9 mouse cellular contexts compared by ENCODE assay signal in the genomic region with DNA sequence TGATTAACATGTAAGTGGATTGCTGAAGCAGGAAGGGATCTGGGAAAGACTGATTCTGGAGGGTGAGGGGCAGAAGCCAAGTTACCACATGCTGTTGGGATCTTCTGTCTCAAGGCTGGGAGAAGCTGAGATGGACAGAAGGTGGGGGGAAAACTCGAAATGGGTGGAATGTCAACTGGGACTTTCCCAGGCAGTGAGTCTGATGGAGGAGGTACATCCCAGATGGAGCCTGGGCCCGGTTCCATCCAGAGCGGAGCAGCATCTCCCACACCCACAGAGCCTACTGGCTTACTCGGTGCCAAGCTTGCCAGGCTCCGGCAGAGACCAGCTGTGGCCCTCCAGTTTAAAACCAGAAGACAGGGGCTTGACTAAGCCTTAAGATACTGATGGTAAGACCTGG. TPM values are rescaled to one million over a fixed set of nuclear protein-coding genes. Genes with fewer than 3 reads are reported as not detected.
DNase-seq lines count a peak whose midpoint lies in the region; ATAC-seq and TF ChIP-seq lines count a peak whose summit lies in the region.
"Had no signal": no experiment of that assay in that cellular context is flagged by ENCODE, and none has a peak within 500 bp of the region (broad histone marks: within the 10 kb centered on the region; RNA-seq: fewer than 3 reads in every experiment).

No protein-coding gene starts in this region.

- H3K4me1 ChIP-seq in forebrain, embryonic 14.5 days (ENCODE audit: control insufficient read depth, insufficient read depth, low read length), result no peaks in the 10 kb centered on the region; the same call in 1 of the 2 replicates
- H3K4me1 ChIP-seq in forebrain, embryonic 12.5 days, result peaks cover 16% of the 10 kb centered on the region
- H3K4me1 ChIP-seq in heart, postnatal 0 days (ENCODE audit: control insufficient read depth, insufficient read depth), result peaks cover 14% of the 10 kb centered on the region
- H3K4me1 ChIP-seq in intestine, embryonic 15.5 days (replicated peaks), result 0 out of 2 replicates have a peak, but pooled peaks cover 3% of the 10 kb centered on the region

- TF ChIP-seq CTCF in heart, postnatal 0 days (IDR thresholded peaks at IDR 0.05; ENCODE audit: low read depth), result no peak

- no peaks in the 10 kb centered on the region for H3K27me3 ChIP-seq in forebrain, embryonic 14.5 days (replicated peaks; ENCODE audit: control insufficient read depth, insufficient read depth, low read length)
- H3K27me3 ChIP-seq in forebrain, embryonic 12.5 days, result no peaks in the 10 kb centered on the region
- no peaks in the 10 kb centered on the region for H3K27me3 ChIP-seq in heart, postnatal 0 days (ENCODE audit: control insufficient read depth, insufficient read depth, low read length)
- H3K27me3 ChIP-seq in intestine, embryonic 15.5 days (replicated peaks), result no peaks in the 10 kb centered on the region

- peak; percentile 81; the same call in 1 of the 2 replicates for ATAC-seq in forebrain, embryonic 14.5 days
- ATAC-seq in forebrain, embryonic 12.5 days (ENCODE audit: low FRiP score), result no peak
- ATAC-seq in heart, postnatal 0 days (ENCODE audit: insufficient read depth, low read depth), result 0 out of 2 replicates have a peak, but pooled peaks have one; percentile 30
- ATAC-seq in intestine, embryonic 15.5 days, result no peak

- H3K9ac ChIP-seq in forebrain, embryonic 14.5 days (ENCODE audit: low read length), result no peak overlapping the region
- no peak overlapping the region for H3K9ac ChIP-seq in forebrain, embryonic 12.5 days
- no peak overlapping the region for H3K9ac ChIP-seq in heart, postnatal 0 days (replicated peaks; ENCODE audit: low read depth, low read length)
- H3K9ac ChIP-seq in intestine, embryonic 15.5 days, result no peak overlapping the region

- WGBS in forebrain, embryonic 14.5 days, result 81% methylated on average over 5 of the region's 5 CpGs
- 89% methylated on average over 5 of the region's 5 CpGs for WGBS in forebrain, embryonic 12.5 days
- 68% methylated on average over 5 of the region's 5 CpGs for WGBS in heart, postnatal 0 days
- WGBS in intestine, embryonic 15.5 days, result 85% methylated on average over 5 of the region's 5 CpGs

- peak overlapping the region; percentile 44; the same call in 1 of the 2 replicates for H3K27ac ChIP-seq in forebrain, embryonic 14.5 days (ENCODE audit: low read depth, low read length)
- H3K27ac ChIP-seq in forebrain, embryonic 12.5 days, result no peak overlapping the region
- H3K27ac ChIP-seq in heart, postnatal 0 days (ENCODE audit: low read depth), result no peak overlapping the region
- no peak overlapping the region for H3K27ac ChIP-seq in intestine, embryonic 15.5 days

- TF ChIP-seq EP300 in heart, postnatal 0 days (IDR thresholded peaks at IDR 0.05; ENCODE audit: low read depth), result no peak

- intact Hi-C loops in left cerebral cortex, postnatal 25 days (cut with DNase I), result loop anchor here (1.0 kb wide), 1 partner anchor 85 kb away; no protein-coding TSS in a partner anchor

- no peaks in the 10 kb centered on the region for H3K9me3 ChIP-seq in forebrain, embryonic 14.5 days (replicated peaks; ENCODE audit: control insufficient read depth, low read length)
- no peaks in the 10 kb centered on the region for H3K9me3 ChIP-seq in forebrain, embryonic 12.5 days
- no peaks in the 10 kb centered on the region for H3K9me3 ChIP-seq in heart, postnatal 0 days (replicated peaks; ENCODE audit: control insufficient read depth, low read length)
- H3K9me3 ChIP-seq in intestine, embryonic 15.5 days, result no peaks in the 10 kb centered on the region

- H3K36me3 ChIP-seq in forebrain, embryonic 14.5 days (ENCODE audit: control insufficient read depth, insufficient read depth, low read length), result no peaks in the 10 kb centered on the region
- 0 out of 2 replicates have a peak, but pooled peaks cover 3% of the 10 kb centered on the region for H3K36me3 ChIP-seq in forebrain, embryonic 12.5 days (replicated peaks)
- peaks cover 18% of the 10 kb centered on the region for H3K36me3 ChIP-seq in heart, postnatal 0 days (replicated peaks; ENCODE audit: control insufficient read depth, insufficient read depth, low read length)
- H3K36me3 ChIP-seq in intestine, embryonic 15.5 days, result no peaks in the 10 kb centered on the region

- no peak overlapping the region for H3K4me2 ChIP-seq in forebrain, embryonic 14.5 days (ENCODE audit: low read length)
- no peak overlapping the region for H3K4me2 ChIP-seq in forebrain, embryonic 12.5 days
- H3K4me2 ChIP-seq in heart, postnatal 0 days (ENCODE audit: low read depth, low read length), result no peak overlapping the region
- H3K4me2 ChIP-seq in intestine, embryonic 15.5 days (replicated peaks), result no peak overlapping the region

- no peak overlapping the region for H3K4me3 ChIP-seq in forebrain, embryonic 14.5 days (ENCODE audit: low read depth, low read length)
- no peak overlapping the region for H3K4me3 ChIP-seq in forebrain, embryonic 12.5 days (replicated peaks)
- H3K4me3 ChIP-seq in heart, postnatal 0 days (ENCODE audit: low read depth, low read length), result no peak overlapping the region
- H3K4me3 ChIP-seq in intestine, embryonic 15.5 days (replicated peaks), result no peak overlapping the region

- peak; percentile 74 for DNase-seq in forebrain, embryonic 14.5 days (ENCODE audit: low spot score)
- peak; percentile 83 for DNase-seq in cerebellum, adult 9-10 months
- no peak for DNase-seq in heart, postnatal 0 days (ENCODE audit: low spot score)
- DNase-seq in left cerebral cortex, postnatal 25 days (ENCODE audit: low spot score in 2 of 2), result peak; percentile 72 to 92
- DNase-seq in urinary bladder, postnatal 10 days (ENCODE audit: low spot score), result no peak
- DNase-seq in thymus, postnatal 36 days, result no peak

RNA-seq across cellular contexts. Expression of a gene that starts 33.4 kb away (rescaled TPM):
- not detected in 2 replicates for polyA plus RNA-seq in forebrain, embryonic 14.5 days (2014; fragmentation: Nextera tagmentation; extraction: Ambion mirVana)
- polyA plus RNA-seq in forebrain, embryonic 12.5 days (2016; fragmentation: Nextera tagmentation; extraction: Ambion mirVana), result not detected in 2 replicates
- not detected in 2 replicates for total RNA-seq in heart, postnatal 0 days (2014; rRNA removed; ENCODE audit: low replicate concordance)
- 0.04 TPM in 1 of 2 replicates, not detected in the other for polyA plus RNA-seq in heart, postnatal 0 days (2015; fragmentation: Nextera tagmentation; extraction: Ambion mirVana)
- total RNA-seq in left cerebral cortex, postnatal 25 days (2021), result not detected
- polyA plus RNA-seq in intestine, embryonic 15.5 days (2015; fragmentation: Nextera tagmentation; extraction: Ambion mirVana), result 0.06 TPM in 1 of 2 replicates, not detected in the other
- polyA plus RNA-seq: C2C12 had no signal

RNA-seq across cellular contexts. Expression of a gene that starts 52.3 kb away (rescaled TPM):
- 10.0 and 15.6 TPM in 2 replicates for polyA plus RNA-seq in forebrain, embryonic 14.5 days (2014; fragmentation: Nextera tagmentation; extraction: Ambion mirVana)
- 20.7 and 22.9 TPM in 2 replicates for polyA plus RNA-seq in forebrain, embryonic 12.5 days (2016; fragmentation: Nextera tagmentation; extraction: Ambion mirVana)
- 27.7 and 66.8 TPM in 2 replicates for total RNA-seq in heart, postnatal 0 days (2014; rRNA removed; ENCODE audit: low replicate concordance)
- polyA plus RNA-seq in heart, postnatal 0 days (2015; fragmentation: Nextera tagmentation; extraction: Ambion mirVana), result 13.8 and 17.9 TPM in 2 replicates
- 10 to 100 TPM in 1 of 2 experiments, 1 to 10 TPM in 1; 9.0 to 10.2 TPM for total RNA-seq in left cerebral cortex, postnatal 25 days (2021)
- 14.5 and 16.3 TPM in 2 replicates for polyA plus RNA-seq in intestine, embryonic 15.5 days (2015; fragmentation: Nextera tagmentation; extraction: Ambion mirVana)

RNA-seq across cellular contexts. Expression of a gene that starts 57.8 kb away (rescaled TPM):
- polyA plus RNA-seq in forebrain, embryonic 14.5 days (2014; fragmentation: Nextera tagmentation; extraction: Ambion mirVana), result 0.13 and 0.17 TPM in 2 replicates
- 0.36 and 0.45 TPM in 2 replicates for polyA plus RNA-seq in forebrain, embryonic 12.5 days (2016; fragmentation: Nextera tagmentation; extraction: Ambion mirVana)
- total RNA-seq in heart, postnatal 0 days (2014; rRNA removed; ENCODE audit: low replicate concordance), result 4.3 and 6.1 TPM in 2 replicates
- polyA plus RNA-seq in heart, postnatal 0 days (2015; fragmentation: Nextera tagmentation; extraction: Ambion mirVana), result 1.0 and 1.2 TPM in 2 replicates
- total RNA-seq in left cerebral cortex, postnatal 25 days (2021), result under 1 TPM; 0.21 to 0.32 TPM
- polyA plus RNA-seq in intestine, embryonic 15.5 days (2015; fragmentation: Nextera tagmentation; extraction: Ambion mirVana), result 0.66 and 0.78 TPM in 2 replicates

Comparison
In these comparisons a context has a peak if more than half of its experiments do, and no peak if none do; other contexts are left out.
1. ATAC-seq: peak in forebrain, embryonic 14.5 days (single experiment) and heart, postnatal 0 days (single experiment); none in forebrain, embryonic 12.5 days (single experiment) and intestine, embryonic 15.5 days (single experiment).
2. DNase-seq: peak in forebrain, embryonic 14.5 days (single experiment), cerebellum, adult 9-10 months (single experiment) and left cerebral cortex, postnatal 25 days (2 of 2); none in heart, postnatal 0 days (single experiment), urinary bladder, postnatal 10 days (single experiment) and thymus, postnatal 36 days (0 of 2).